Mouse (Mus musculus) midbrain, embryonic 14.5 days (tissue): ENCODE results near the gene Pigk. TPM values are rescaled to one million over a fixed set of nuclear protein-coding genes. Genes with fewer than 3 reads are reported as not detected.

ENCODE experiments used
- ATAC-seq: fragments of 200-750 bp; cut with Nextera tagmentation; 2 replicates; pipeline ENCODE4 v1.8.0; 2017; ENCODE audit warnings: moderate number of reproducible peaks, moderate library complexity; ENCODE audit not compliant: low FRiP score, low TSS enrichment
- DNase-seq: peaks from one replicate; pipeline ENCODE4 v3.0.0-alpha.2; 2015
- H3K27ac ChIP-seq: fragments of 300-500 bp; sonication (generic); replicated peaks from 2 replicates; pipeline ENCODE4 v1.5.1; 2014; ENCODE audit warnings: mild to moderate bottlenecking, low read depth, low read length, moderate library complexity
- H3K27me3 ChIP-seq: fragments of 300-500 bp; sonication (generic); 2 replicates; pipeline ENCODE4 v1.6.1; 2014; ENCODE audit warnings: low read length, control low read depth, mixed read lengths; ENCODE audit not compliant: control insufficient read depth, insufficient read depth
- H3K36me3 ChIP-seq: fragments of 300-500 bp; sonication (generic); 2 replicates; pipeline ENCODE4 v1.6.1; 2014; ENCODE audit warnings: low read length, control low read depth; ENCODE audit not compliant: control insufficient read depth, insufficient read depth
- H3K4me1 ChIP-seq: fragments of 300-500 bp; sonication (generic); 2 replicates; pipeline ENCODE4 v1.6.1; 2014; ENCODE audit warnings: mild to moderate bottlenecking, antibody characterized with exemption, low read length, control low read depth; ENCODE audit not compliant: control insufficient read depth, insufficient read depth
- H3K4me2 ChIP-seq: fragments of 300-500 bp; sonication (generic); 2 replicates; pipeline ENCODE4 v1.6.1; 2014; ENCODE audit warnings: mild to moderate bottlenecking, low read length, moderate library complexity
- H3K4me3 ChIP-seq: fragments of 300-500 bp; sonication (generic); replicated peaks from 2 replicates; pipeline ENCODE4 v1.5.1; 2014; ENCODE audit warnings: low read depth, low read length
- H3K9ac ChIP-seq: fragments of 300-500 bp; sonication (generic); replicated peaks from 2 replicates; pipeline ENCODE4 v1.6.1; 2014; ENCODE audit warnings: mild to moderate bottlenecking, low read length, moderate library complexity
- H3K9me3 ChIP-seq: fragments of 300-500 bp; sonication (generic); 2 replicates; pipeline ENCODE4 v1.6.1; 2016; ENCODE audit warnings: low read length, control low read depth, mixed read lengths; ENCODE audit not compliant: control insufficient read depth
- WGBS: fragments of 180-500 bp; shearing (Covaris S2); extraction: QIAGEN DNeasy Blood & Tissue Kit; methylation state at CpG from one replicate; pipeline ENCODE4 v1.1.7; 2014; 5-methylcytosine and 5-hydroxymethylcytosine counted together
- polyA plus RNA-seq: library from polyadenylated mRNA; unstranded; fragments of >200 nt; fragmentation: Nextera tagmentation; extraction: Ambion mirVana; gene quantifications from 2 replicates; pipeline ENCODE4 v1.2.1, GENCODE M21; 2014

Pigk gene
- polyA plus RNA-seq, 1 experiment from 2014 or later = 50.6 TPM

DNA sequence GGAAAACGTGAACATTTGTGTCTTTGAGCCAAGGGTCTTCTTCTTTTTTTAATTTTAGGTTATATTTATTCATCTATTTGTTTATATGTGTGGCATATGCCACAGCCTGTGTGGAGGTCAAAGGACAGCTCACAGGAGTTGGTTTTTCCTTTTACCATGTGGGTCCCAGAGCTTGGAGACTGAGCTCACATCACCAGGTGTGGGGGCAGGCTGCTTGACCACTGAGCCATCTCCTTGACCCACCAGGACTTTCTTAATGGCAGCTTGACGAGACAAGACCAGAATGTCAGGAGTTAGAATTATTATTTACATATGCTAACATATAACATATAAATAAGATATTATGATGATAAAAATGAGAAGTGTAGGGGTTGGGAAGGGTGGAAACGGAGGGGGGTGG is 182.2 kb downstream of the Pigk start:
- Histone ChIP-seq H3K36me3 (no peaks in the 10 kb centered on the region), H3K27me3 (no peaks in the 10 kb centered on the region), H3K27ac (no peak overlapping the region), H3K4me1 (no peaks in the 10 kb centered on the region), H3K4me2 (no peak overlapping the region), H3K4me3 (no peak overlapping the region), H3K9ac (no peak overlapping the region), H3K9me3 (no peaks in the 10 kb centered on the region)
- DNase-seq = no peak
- ATAC-seq = no peak
- WGBS = 75% methylated on average over 3 of the region's 3 CpGs

GRCm38 (mm10) chr3:152897196-152897595 is 183.3 kb downstream of the Pigk start:
- no peak overlapping the region for H3K4me2 ChIP-seq
- H3K4me1 ChIP-seq = no peaks in the 10 kb centered on the region
- ATAC-seq (no peak), DNase-seq (no peak)
- no peaks in the 10 kb centered on the region for H3K27me3 ChIP-seq
- no peak overlapping the region for H3K4me3 ChIP-seq
- H3K36me3 ChIP-seq = no peaks in the 10 kb centered on the region
- no peaks in the 10 kb centered on the region for H3K9me3 ChIP-seq
- H3K27ac ChIP-seq = no peak overlapping the region
- WGBS = 87% methylated on average over 5 of the region's 5 CpGs
- H3K9ac ChIP-seq = no peak overlapping the region

DNA sequence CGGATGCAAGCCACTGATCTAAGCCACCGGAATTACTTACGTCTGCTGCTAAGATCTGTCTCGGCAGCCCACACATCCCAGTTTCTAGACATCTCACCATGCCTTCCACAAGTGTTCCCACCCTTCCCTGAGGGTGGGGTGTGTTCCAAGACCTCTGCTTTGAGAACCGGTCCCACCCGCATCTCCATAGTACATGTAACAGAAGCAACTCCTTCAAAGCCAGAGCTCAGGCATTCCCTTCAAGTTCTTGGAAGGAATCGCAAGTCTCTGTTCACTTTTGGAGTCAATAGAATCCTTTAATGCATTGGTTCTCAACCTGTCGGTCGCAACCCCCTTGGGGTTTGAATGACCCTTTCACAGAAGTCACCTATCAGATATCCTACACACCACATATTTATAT is 185.0 kb downstream of the Pigk start:
- 98% methylated on average over 9 of the region's 9 CpGs for WGBS
- Histone ChIP-seq H3K4me2 (no peak overlapping the region), H3K27ac (no peak overlapping the region), H3K36me3 (no peaks in the 10 kb centered on the region), H3K9ac (no peak overlapping the region), H3K4me3 (no peak overlapping the region), H3K9me3 (no peaks in the 10 kb centered on the region), H3K4me1 (no peaks in the 10 kb centered on the region), H3K27me3 (no peaks in the 10 kb centered on the region)
- ATAC-seq = no peak
- no peak for DNase-seq

DNA sequence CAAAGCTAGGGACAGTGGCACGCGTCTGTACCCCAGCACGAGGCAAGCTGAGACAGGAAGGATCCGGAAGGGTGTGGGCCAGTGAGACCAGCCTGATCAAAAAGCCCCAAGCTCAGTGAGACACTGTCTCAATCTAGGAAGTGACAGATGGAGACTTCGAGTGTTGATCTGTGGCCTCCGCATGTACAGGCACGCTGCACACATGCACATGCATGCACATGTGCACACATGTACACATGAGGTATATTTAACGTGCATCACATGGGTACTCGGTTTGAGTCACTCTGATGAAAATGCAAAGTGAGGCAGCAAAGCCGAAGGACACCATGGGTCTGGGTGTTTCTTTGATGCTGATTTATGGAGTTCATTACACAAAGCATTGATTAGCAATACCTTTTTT is 191.1 kb downstream of the Pigk start:
- WGBS = 94% methylated on average over 10 of the region's 10 CpGs
- Histone ChIP-seq H3K9me3 (no peaks in the 10 kb centered on the region), H3K4me3 (no peak overlapping the region), H3K27me3 (no peaks in the 10 kb centered on the region), H3K4me2 (no peak overlapping the region), H3K9ac (no peak overlapping the region), H3K27ac (no peak overlapping the region), H3K36me3 (no peaks in the 10 kb centered on the region), H3K4me1 (no peaks in the 10 kb centered on the region)
- no peak for ATAC-seq
- no peak for DNase-seq

- no peaks in the 10 kb centered on the region for H3K36me3 ChIP-seq
These were observed 191.9 kb downstream of the Pigk start for GRCm38 (mm10) chr3:152905800-152906199.

DNA sequence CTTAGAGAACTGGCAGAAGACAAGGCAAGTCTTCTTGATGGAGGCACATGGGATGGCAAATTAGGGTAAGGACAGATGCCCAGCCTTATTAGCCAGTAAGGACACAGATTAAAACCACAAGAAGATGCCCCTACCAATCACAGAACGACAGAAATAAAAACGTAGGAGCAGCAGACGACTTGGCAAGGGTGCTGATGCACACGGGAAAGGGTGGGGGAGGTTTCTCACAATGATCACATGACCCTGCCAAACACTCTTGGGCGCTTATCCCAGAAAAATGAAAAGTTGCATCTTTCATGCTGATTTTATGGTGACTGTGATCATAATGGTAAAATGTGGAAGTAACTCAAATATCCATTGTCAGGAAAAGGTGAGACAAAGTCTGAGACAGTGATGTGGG is 193.2 kb downstream of the Pigk start:
- Histone ChIP-seq H3K4me2 (no peak overlapping the region), H3K9ac (no peak overlapping the region), H3K36me3 (no peaks in the 10 kb centered on the region), H3K27me3 (no peaks in the 10 kb centered on the region), H3K9me3 (no peaks in the 10 kb centered on the region), H3K4me3 (no peak overlapping the region), H3K4me1 (no peaks in the 10 kb centered on the region), H3K27ac (no peak overlapping the region)
- WGBS = 87% methylated on average over 5 of the region's 5 CpGs
- no peak for ATAC-seq
- DNase-seq = no peak

More at GRCm38 (mm10) chr3:152905800-152906199, 191.9 kb downstream of the Pigk start:
- Histone ChIP-seq H3K27me3 (no peaks in the 10 kb centered on the region), H3K4me3 (no peak overlapping the region), H3K9me3 (no peaks in the 10 kb centered on the region), H3K4me2 (no peak overlapping the region), H3K9ac (no peak overlapping the region), H3K27ac (no peak overlapping the region), H3K4me1 (no peaks in the 10 kb centered on the region)
- ATAC-seq (no peak), DNase-seq (no peak)
- 40% methylated on average over 10 of the region's 10 CpGs for whole genome bisulfite sequencing

GRCm38 (mm10) chr3:152907683-152908082 is 193.8 kb downstream of the Pigk start:
- no peak for ATAC-seq

GRCm38 (mm10) chr3:152911578-152911977 is 197.7 kb downstream of the Pigk start:
- Histone ChIP-seq H3K36me3 (no peaks in the 10 kb centered on the region), H3K9ac (no peak overlapping the region), H3K9me3 (no peaks in the 10 kb centered on the region), H3K4me3 (no peak overlapping the region), H3K27ac (no peak overlapping the region), H3K4me1 (no peaks in the 10 kb centered on the region), H3K27me3 (no peaks in the 10 kb centered on the region), H3K4me2 (no peak overlapping the region)
- WGBS = 87% methylated on average over 4 of the region's 4 CpGs
- ATAC-seq = no peak
- no peak for DNase-seq

More at GRCm38 (mm10) chr3:152907683-152908082, 193.8 kb downstream of the Pigk start:
- H3K4me2 ChIP-seq = no peak overlapping the region
- WGBS = 81% methylated on average over 5 of the region's 5 CpGs
- no peak overlapping the region for H3K9ac ChIP-seq
- H3K4me3 ChIP-seq = no peak overlapping the region
- no peaks in the 10 kb centered on the region for H3K9me3 ChIP-seq
- no peak for DNase-seq
- no peaks in the 10 kb centered on the region for H3K4me1 ChIP-seq
- H3K27ac ChIP-seq = no peak overlapping the region
- no peaks in the 10 kb centered on the region for H3K27me3 ChIP-seq
- no peaks in the 10 kb centered on the region for H3K36me3 ChIP-seq

GRCm38 (mm10) chr3:152912216-152913101 is 198.6 kb downstream of the Pigk start:
- Histone ChIP-seq H3K9ac (no peak overlapping the region), H3K36me3 (no peaks in the 10 kb centered on the region), H3K4me2 (no peak overlapping the region), H3K27me3 (no peaks in the 10 kb centered on the region), H3K4me3 (no peak overlapping the region), H3K9me3 (no peaks in the 10 kb centered on the region), H3K27ac (no peak overlapping the region), H3K4me1 (no peaks in the 10 kb centered on the region)
- ATAC-seq = no peak
- 88% methylated on average over 23 of the region's 23 CpGs for WGBS
- DNase-seq = no peak
